Mouse (Mus musculus): ENCODE results near the gene Lime1. TPM values are rescaled to one million over a fixed set of nuclear protein-coding genes. Genes with fewer than 3 reads are reported as not detected.

Gene Lime1
- 10 to 100 TPM; 33.0 to 37.9 (median 34.9) TPM for total RNA-seq (2022)

GRCm38 (mm10) chr2:181379778-181380177 lies at the start of gene Lime1:
Lime1 (plus strand) TSS chr2:181380078.
- DNase-seq (ENCODE audit: low spot score in 2 of 2): no peak

GRCm38 (mm10) chr2:181332542-181332941 lies 47.3 kb upstream of the Lime1 start:
- no peak for DNase-seq (ENCODE audit: low spot score in 2 of 2)

GRCm38 (mm10) chr2:181334023-181334422 lies 45.9 kb upstream of the Lime1 start:
- DNase-seq (ENCODE audit: low spot score in 2 of 2): peak in 1 of 2 experiments; percentile 55

GRCm38 (mm10) chr2:181340426-181340825 lies 39.5 kb upstream of the Lime1 start:
- DNase-seq (ENCODE audit: low spot score in 2 of 2): no peak

GRCm38 (mm10) chr2:181342766-181343165 lies 37.1 kb upstream of the Lime1 start:
- no peak for DNase-seq (ENCODE audit: low spot score in 2 of 2)

GRCm38 (mm10) chr2:181356780-181357179 lies 23.1 kb upstream of the Lime1 start:
- no peak for DNase-seq (ENCODE audit: low spot score in 2 of 2)

GRCm38 (mm10) chr2:181363946-181364345 lies 15.9 kb upstream of the Lime1 start:
- DNase-seq (ENCODE audit: low spot score in 2 of 2): no peak

GRCm38 (mm10) chr2:181364487-181364859 lies 15.4 kb upstream of the Lime1 start:
- no peak for DNase-seq (ENCODE audit: low spot score in 2 of 2)

GRCm38 (mm10) chr2:181364860-181365596 lies 14.8 kb upstream of the Lime1 start, which contains the start of the genes Zgpat and Arfrp1:
Zgpat (plus strand) TSS chr2:181364928.
Arfrp1 (minus strand) TSS chr2:181365404.
- DNase-seq (ENCODE audit: low spot score in 2 of 2): peak; percentile 74 to 86

GRCm38 (mm10) chr2:181365655-181366075 lies 14.2 kb upstream of the Lime1 start:
- no peak for DNase-seq (ENCODE audit: low spot score in 2 of 2)

- DNase-seq (ENCODE audit: low spot score in 2 of 2): no peak
Measured at GRCm38 (mm10) chr2:181370001-181370400, 9.9 kb upstream of the Lime1 start.

- DNase-seq (ENCODE audit: low spot score in 2 of 2): no peak
Measured at GRCm38 (mm10) chr2:181375787-181376186, 4.1 kb upstream of the Lime1 start.

GRCm38 (mm10) chr2:181377230-181377629 lies 2.6 kb upstream of the Lime1 start:
- DNase-seq (ENCODE audit: low spot score in 2 of 2): no peak

GRCm38 (mm10) chr2:181378701-181379100 lies 1.2 kb upstream of the Lime1 start:
- no peak for DNase-seq (ENCODE audit: low spot score in 2 of 2)

GRCm38 (mm10) chr2:181380251-181380650 lies 373 bp downstream of the Lime1 start:
- DNase-seq (ENCODE audit: low spot score in 2 of 2): no peak

GRCm38 (mm10) chr2:181381107-181381506 lies 1.2 kb downstream of the Lime1 start:
- no peak for DNase-seq (ENCODE audit: low spot score in 2 of 2)

- DNase-seq (ENCODE audit: low spot score in 2 of 2): no peak
Measured at GRCm38 (mm10) chr2:181381631-181382306, 1.9 kb downstream of the Lime1 start.

GRCm38 (mm10) chr2:181384463-181384862 lies 4.6 kb downstream of the Lime1 start:
- DNase-seq (ENCODE audit: low spot score in 2 of 2): no peak

GRCm38 (mm10) chr2:181384919-181385391 lies 5.1 kb downstream of the Lime1 start:
- DNase-seq (ENCODE audit: low spot score in 2 of 2): no peak

GRCm38 (mm10) chr2:181385885-181386284 lies 6.0 kb downstream of the Lime1 start:
- DNase-seq (ENCODE audit: low spot score in 2 of 2): peak in 1 of 2 experiments; percentile 59

GRCm38 (mm10) chr2:181386663-181387210 lies 6.9 kb downstream of the Lime1 start:
- no peak for DNase-seq (ENCODE audit: low spot score in 2 of 2)
